Mouse (Mus musculus) spleen, adult 2 months (tissue): Measurements from ENCODE around the gene Skil.

Experiments used
- CTCF ChIP-seq: fragments of 200-500 bp; IDR thresholded peaks from 2 replicates; pipeline ENCODE4 v1.5.1; 2011; ENCODE audit warnings: mild to moderate bottlenecking, inconsistent platforms; ENCODE audit not compliant: insufficient read depth, insufficient read length, insufficient replicate concordance; ENCODE audit errors: extremely low read depth
- POLR2A ChIP-seq: fragments of 200-500 bp; IDR thresholded peaks from 2 replicates; pipeline ENCODE4 v1.6.1; 2011; ENCODE audit warnings: low read depth, low read length, inconsistent platforms

DNA sequence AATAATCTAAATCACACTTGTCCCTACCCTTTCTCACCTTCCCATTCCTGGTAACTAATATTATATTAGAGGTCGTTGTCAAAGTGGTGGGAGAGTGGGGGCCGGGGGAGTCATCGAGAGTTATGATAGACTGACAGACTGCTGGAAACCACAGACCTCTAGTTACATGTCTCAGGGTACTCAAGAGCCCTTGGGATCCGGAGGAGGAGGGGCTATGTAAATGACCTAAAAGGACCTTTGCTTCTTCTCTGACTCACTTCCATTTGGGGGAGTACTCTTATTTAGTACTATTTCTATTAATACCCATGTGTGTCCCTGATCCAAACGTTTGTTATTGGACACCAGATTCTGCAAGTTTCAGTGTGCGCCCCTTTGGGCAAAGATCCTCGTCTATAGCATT, 4.9 kb upstream of the Skil start:
- TF ChIP-seq POLR2A, result no peak
- TF ChIP-seq CTCF, result no peak
